Mouse (Mus musculus): ENCODE data around the gene Vrk2. TPM values are rescaled to one million over a fixed set of nuclear protein-coding genes. Genes with fewer than 3 reads are reported as not detected.

Gene Vrk2
- polyA plus RNA-seq, 1 experiment: 1.5 TPM

- Histone ChIP-seq H3K27me3 (ENCODE audit: control insufficient read depth, insufficient read depth, low read length) (no peaks in the 10 kb centered on the region; the same call in 1 of the 2 replicates), H3K4me3 (replicated peaks; ENCODE audit: insufficient read depth, low read depth, low read length) (no peak overlapping the region), H3K4me1 (ENCODE audit: control insufficient read depth, insufficient read depth, low read length) (no peaks in the 10 kb centered on the region), H3K27ac (ENCODE audit: insufficient read depth, low read length) (no peak overlapping the region)
- TF ChIP-seq CTCF (IDR thresholded peaks at IDR 0.05; ENCODE audit: borderline replicate concordance, insufficient read depth, low read depth, low read length) (no peak), POLR2A (IDR thresholded peaks at IDR 0.05; ENCODE audit: borderline replicate concordance, insufficient read depth, low read length) (no peak)
- DNase-seq: no peak
- WGBS: 63% methylated on average over 6 of the region's 6 CpGs
These were observed 1.3 kb downstream of the Vrk2 start for GRCm38 (mm10) chr11:26592395-26593053.

- 82% methylated on average over 1 of the region's 1 CpGs for WGBS
- Histone ChIP-seq H3K27me3 (ENCODE audit: control insufficient read depth, insufficient read depth, low read length) (no peaks in the 10 kb centered on the region), H3K4me3 (replicated peaks; ENCODE audit: insufficient read depth, low read depth, low read length) (no peak overlapping the region), H3K4me1 (ENCODE audit: control insufficient read depth, insufficient read depth, low read length) (peaks cover 9% of the 10 kb centered on the region), H3K27ac (ENCODE audit: insufficient read depth, low read length) (no peak overlapping the region)
- no peak for TF ChIP-seq POLR2A (IDR thresholded peaks at IDR 0.05; ENCODE audit: borderline replicate concordance, insufficient read depth, low read length)
- DNase-seq: no peak
These were observed 6.6 kb downstream of the Vrk2 start for GRCm38 (mm10) chr11:26587184-26587524.

GRCm38 (mm10) chr11:26586367-26587183 is 7.2 kb downstream of the Vrk2 start:
- no peak for TF ChIP-seq POLR2A (IDR thresholded peaks at IDR 0.05; ENCODE audit: borderline replicate concordance, insufficient read depth, low read length)
- TF ChIP-seq CTCF (IDR thresholded peaks at IDR 0.05; ENCODE audit: borderline replicate concordance, insufficient read depth, low read depth, low read length): no peak
- peaks cover 9% of the 10 kb centered on the region for H3K4me1 ChIP-seq (ENCODE audit: control insufficient read depth, insufficient read depth, low read length)
- DNase-seq: peak; percentile 43 to 66
- H3K27ac ChIP-seq (ENCODE audit: insufficient read depth, low read length): no peak overlapping the region
- 31% methylated on average over 6 of the region's 6 CpGs for WGBS
- no peak overlapping the region for H3K4me3 ChIP-seq (replicated peaks; ENCODE audit: insufficient read depth, low read depth, low read length)
- H3K27me3 ChIP-seq (ENCODE audit: control insufficient read depth, insufficient read depth, low read length): no peaks in the 10 kb centered on the region

- 58% methylated on average over 17 of the region's 17 CpGs for WGBS
- no peak overlapping the region for H3K4me3 ChIP-seq (replicated peaks; ENCODE audit: insufficient read depth, low read depth, low read length)
- H3K4me1 ChIP-seq (ENCODE audit: control insufficient read depth, insufficient read depth, low read length): peaks cover 9% of the 10 kb centered on the region
- TF ChIP-seq CTCF (IDR thresholded peaks at IDR 0.05; ENCODE audit: borderline replicate concordance, insufficient read depth, low read depth, low read length) (no peak), POLR2A (IDR thresholded peaks at IDR 0.05; ENCODE audit: borderline replicate concordance, insufficient read depth, low read length) (no peak)
- H3K27ac ChIP-seq (ENCODE audit: insufficient read depth, low read length): no peak overlapping the region
- peak in 1 of 2 experiments; percentile 1 for DNase-seq
- no peaks in the 10 kb centered on the region for H3K27me3 ChIP-seq (ENCODE audit: control insufficient read depth, insufficient read depth, low read length)
These were observed 8.1 kb downstream of the Vrk2 start for GRCm38 (mm10) chr11:26585409-26586366.

- TF ChIP-seq CTCF (IDR thresholded peaks at IDR 0.05; ENCODE audit: borderline replicate concordance, insufficient read depth, low read depth, low read length) (no peak), POLR2A (IDR thresholded peaks at IDR 0.05; ENCODE audit: borderline replicate concordance, insufficient read depth, low read length) (no peak)
- H3K4me3 ChIP-seq (replicated peaks; ENCODE audit: insufficient read depth, low read depth, low read length): no peak overlapping the region
- no peaks in the 10 kb centered on the region for H3K4me1 ChIP-seq (ENCODE audit: control insufficient read depth, insufficient read depth, low read length)
- no peak overlapping the region for H3K27ac ChIP-seq (ENCODE audit: insufficient read depth, low read length)
- DNase-seq: no peak
- no peaks in the 10 kb centered on the region for H3K27me3 ChIP-seq (ENCODE audit: control insufficient read depth, insufficient read depth, low read length)
- WGBS: 95% methylated on average over 3 of the region's 3 CpGs
These were observed 42.2 kb downstream of the Vrk2 start for GRCm38 (mm10) chr11:26551551-26551950.

GRCm38 (mm10) chr11:26537816-26538215 is 56.0 kb downstream of the Vrk2 start:
- Histone ChIP-seq H3K27me3 (ENCODE audit: control insufficient read depth, insufficient read depth, low read length) (no peaks in the 10 kb centered on the region), H3K4me1 (ENCODE audit: control insufficient read depth, insufficient read depth, low read length) (no peaks in the 10 kb centered on the region), H3K4me3 (replicated peaks; ENCODE audit: insufficient read depth, low read depth, low read length) (no peak overlapping the region), H3K27ac (ENCODE audit: insufficient read depth, low read length) (no peak overlapping the region)
- DNase-seq: no peak
- TF ChIP-seq CTCF (IDR thresholded peaks at IDR 0.05; ENCODE audit: borderline replicate concordance, insufficient read depth, low read depth, low read length): no peak
- TF ChIP-seq POLR2A (IDR thresholded peaks at IDR 0.05; ENCODE audit: borderline replicate concordance, insufficient read depth, low read length): no peak
- WGBS: 95% methylated on average over 5 of the region's 5 CpGs

GRCm38 (mm10) chr11:26533828-26534119 is 60.0 kb downstream of the Vrk2 start:
- Histone ChIP-seq H3K27me3 (ENCODE audit: control insufficient read depth, insufficient read depth, low read length) (no peaks in the 10 kb centered on the region), H3K4me3 (replicated peaks; ENCODE audit: insufficient read depth, low read depth, low read length) (no peak overlapping the region), H3K4me1 (ENCODE audit: control insufficient read depth, insufficient read depth, low read length) (no peaks in the 10 kb centered on the region), H3K27ac (ENCODE audit: insufficient read depth, low read length) (no peak overlapping the region)
- TF ChIP-seq CTCF (IDR thresholded peaks at IDR 0.05; ENCODE audit: borderline replicate concordance, insufficient read depth, low read depth, low read length) (no peak), POLR2A (IDR thresholded peaks at IDR 0.05; ENCODE audit: borderline replicate concordance, insufficient read depth, low read length) (no peak)
- DNase-seq: no peak
